Mouse (Mus musculus) T-helper 17 cell (primary cell): Measurements from ENCODE around the gene Igf1.

Experiments
- in situ Hi-C, 2 experiments: fragments of 300-600 bp; cut with MboI, MseI; formaldehyde crosslinking; loops; 1 replicate in 1 of 2; 2 replicates in 1 of 2; pipeline ENCODE4 v1.15.1; 2025; ENCODE audit warnings: high pct_unique_total_duplicates in 2 of 2

Gene Igf1

DNA sequence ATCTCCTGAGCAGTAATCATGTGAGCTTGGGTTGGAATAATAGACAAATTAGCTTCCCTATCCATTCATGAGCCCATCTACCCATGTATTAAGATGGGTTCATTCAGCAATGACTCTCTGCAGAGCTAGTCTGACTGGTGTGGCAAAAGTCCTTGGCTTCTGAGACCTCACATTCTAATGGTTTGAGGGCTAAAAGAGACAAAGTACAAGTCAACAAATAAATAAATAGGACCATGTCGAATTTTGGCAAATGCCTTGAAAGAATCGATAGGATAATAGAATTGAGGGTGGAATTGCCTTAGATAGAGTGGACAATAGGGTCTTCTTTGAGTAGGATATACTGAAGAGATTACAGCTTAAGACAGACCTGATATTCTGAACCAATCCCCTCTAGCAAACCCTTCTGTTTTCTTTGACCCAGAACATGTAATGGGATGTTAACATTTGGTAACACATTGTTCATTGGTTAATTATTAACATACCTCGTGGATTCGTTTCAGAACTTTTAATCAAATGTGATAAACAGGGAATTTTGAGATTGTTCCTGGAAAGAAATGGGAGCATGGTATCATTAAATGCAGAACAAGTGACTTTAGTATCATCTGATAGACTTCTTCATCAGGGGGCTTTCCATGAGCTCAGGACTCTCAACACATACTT, 36.5 kb downstream of the Igf1 start:
- in situ Hi-C loops, result no loop called here

DNA sequence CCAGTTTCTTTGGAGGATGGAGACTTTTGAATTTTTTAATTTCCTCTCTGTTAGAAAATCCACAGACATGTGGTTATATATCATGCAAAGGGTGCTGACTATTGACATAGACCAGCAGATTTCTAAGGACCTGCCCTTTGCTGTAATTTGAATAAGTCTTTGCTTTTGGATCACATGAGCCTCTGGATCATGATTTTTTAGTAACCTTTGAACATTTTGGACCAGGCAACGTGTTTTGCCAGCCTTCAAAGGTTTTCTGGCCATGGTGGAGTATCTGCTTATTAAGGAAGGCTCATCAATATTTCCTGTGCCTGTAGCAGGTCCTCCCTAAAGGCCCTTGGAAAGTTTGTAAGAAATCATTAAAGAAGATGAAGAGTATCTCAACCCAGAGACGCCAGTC, 37.3 kb downstream of the Igf1 start:
- in situ Hi-C loops, result no loop called here

DNA sequence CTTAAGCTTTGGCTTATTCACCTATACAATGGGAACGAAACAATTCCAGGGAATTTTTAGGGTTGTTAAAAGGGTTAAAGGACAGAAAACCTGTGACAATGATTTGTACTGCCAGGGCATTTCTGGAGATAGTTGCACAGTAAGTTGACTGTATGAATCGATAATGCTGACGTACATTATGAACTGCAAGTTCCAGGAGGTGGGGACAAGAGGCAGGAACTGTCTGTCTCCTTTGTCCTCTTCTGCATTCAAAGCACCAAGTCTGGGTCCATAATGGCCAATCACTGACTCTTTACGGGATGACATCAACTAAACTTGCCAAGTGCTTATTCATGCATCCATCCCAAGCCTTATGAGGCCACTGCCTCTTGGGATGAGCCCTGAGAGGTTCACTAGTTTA, 39.3 kb downstream of the Igf1 start:
- in situ Hi-C loops, result no loop called here

DNA sequence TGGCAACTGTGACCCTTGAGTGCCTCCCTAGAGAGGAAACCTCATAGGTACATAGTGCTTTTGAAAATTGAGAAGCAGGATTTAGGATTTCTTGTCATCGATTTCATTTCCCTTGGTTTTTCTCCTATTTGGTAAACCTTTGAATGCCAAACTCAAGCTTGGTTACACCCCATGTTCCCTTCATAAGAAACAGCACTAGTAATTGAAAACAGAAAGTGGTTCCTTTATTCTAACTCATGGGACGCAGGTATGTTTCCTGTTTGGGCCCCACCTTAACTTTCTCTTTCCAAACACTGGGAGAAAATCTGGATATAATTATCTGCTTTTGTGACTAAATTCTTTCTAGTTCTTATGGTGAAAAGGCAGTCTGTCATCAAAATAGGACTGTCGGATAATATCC, 40.8 kb downstream of the Igf1 start:
- in situ Hi-C loops, result no loop called here

DNA sequence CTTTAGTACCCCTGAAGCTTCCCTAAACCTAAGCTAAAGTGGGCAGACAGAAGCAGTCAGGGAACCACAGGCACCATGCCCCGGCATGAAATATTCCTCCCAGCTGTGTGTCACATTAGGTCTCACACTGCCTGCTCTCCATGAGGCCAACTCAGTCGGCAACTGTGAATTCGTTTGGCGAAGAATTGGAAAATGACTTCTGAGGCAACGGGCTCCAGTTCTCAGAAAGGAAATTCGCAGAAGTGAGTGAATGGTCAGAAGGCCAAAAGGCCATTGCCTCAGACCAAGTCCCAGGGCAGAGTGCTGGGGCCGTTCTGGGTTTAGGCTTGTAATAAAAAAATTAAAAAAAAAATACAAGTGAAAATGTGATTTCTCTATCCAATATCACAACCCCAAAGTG, 43.9 kb downstream of the Igf1 start:
- in situ Hi-C loops, result no loop called here

DNA sequence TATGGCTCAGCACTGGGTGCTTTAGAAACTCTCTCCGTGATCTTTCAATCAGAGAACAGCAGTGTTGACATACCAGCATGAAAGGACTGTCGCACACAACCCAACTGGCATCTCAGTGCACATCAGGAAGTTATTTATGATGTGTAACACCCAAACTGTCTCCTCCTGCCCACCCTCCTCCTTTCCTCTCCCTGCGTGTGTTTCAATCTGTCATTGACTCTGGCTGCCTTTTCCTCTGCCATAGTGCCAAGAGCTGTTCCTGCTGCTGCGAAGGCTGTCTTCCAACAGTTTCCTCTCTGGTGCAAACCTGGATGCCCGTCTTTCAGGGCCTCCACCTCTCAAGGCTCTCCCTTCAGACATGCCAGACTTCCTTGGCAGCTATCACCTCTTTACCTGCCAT, 46.3 kb downstream of the Igf1 start:
- in situ Hi-C loops, result no loop called here

DNA sequence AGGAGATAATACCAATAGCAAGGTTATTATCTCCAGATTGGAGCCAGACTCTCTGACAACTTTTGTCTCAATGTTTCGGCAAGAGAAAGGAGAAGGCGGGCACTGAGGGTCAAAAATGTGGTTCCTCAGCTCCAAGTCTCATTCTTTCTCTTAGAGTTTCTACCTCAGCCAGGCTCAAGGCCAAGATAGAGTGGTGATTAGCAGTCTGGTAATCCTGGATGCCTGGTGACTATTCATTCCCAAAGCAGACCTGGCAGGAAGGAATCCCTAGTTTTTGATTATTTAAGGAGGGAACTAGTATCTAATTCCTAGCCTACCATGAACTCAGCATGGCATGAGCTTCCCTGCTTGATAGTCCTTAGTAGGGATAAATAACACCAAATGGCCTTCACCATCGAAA, 47.0 kb downstream of the Igf1 start:
- in situ Hi-C loops, result no loop called here

DNA sequence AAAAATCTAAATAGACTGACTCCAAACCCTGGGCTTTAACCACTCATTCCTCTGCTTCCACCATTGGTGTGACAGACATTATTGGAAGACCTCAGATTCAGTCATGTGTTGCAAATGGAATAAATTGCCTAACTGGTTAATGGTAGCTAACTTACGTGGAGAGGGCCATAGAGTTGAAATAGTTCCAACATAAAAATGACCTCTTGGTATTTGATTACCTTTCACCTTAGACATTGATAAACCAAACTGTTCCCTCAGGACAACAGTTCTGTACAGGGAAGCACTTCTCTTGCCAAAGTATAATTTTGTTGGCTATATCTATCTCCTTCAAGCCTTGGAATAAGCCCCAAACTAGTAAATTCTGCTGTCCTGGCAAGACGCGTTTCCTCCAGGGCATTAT, 48.1 kb downstream of the Igf1 start:
- in situ Hi-C loops, result no loop called here

DNA sequence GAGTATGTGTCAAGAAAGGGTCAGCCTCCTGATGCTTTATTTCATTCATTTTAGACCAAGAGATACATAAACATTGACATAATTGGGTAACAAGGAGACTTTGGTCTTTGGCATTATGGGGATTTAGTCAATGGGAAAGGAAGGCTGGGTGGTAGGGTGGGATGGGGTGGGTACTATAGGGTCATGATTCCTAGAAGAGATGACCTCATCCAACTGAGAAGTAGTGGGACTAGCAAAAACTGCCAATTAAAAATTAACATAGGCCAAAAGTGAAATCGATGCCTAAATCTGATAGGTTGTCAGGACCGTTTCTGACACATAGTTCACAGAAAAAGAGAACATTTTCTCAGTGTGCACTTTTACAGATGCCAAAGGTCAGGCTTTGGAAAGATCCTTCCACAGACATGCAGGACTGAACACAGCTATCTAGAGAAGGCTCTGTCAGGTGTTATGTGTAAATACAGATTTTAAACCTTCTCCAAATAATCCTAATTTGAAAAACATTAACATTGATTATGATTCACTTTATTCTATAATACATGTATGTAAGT, 48.8 kb downstream of the Igf1 start:
- in situ Hi-C loops, result no loop called here

DNA sequence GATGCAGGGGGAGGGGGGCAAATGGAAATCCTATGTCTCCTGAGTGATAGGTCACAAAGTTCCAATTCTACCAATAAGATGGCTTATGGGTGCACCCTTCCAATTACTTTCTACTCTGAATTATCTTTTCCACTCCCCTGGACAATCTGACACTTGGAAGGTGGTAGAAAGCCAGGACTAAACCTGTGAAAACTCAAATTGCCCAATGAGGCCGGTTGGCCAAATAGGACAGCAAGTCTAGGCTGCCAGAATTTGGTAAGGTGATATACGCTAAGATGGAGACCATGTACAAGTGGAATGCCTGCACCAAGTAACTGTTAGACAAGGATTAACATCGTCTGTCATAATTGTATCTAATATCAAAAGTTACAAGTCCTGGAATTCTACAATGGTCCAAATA, 55.8 kb downstream of the Igf1 start:
- in situ Hi-C loops, result no loop called here

DNA sequence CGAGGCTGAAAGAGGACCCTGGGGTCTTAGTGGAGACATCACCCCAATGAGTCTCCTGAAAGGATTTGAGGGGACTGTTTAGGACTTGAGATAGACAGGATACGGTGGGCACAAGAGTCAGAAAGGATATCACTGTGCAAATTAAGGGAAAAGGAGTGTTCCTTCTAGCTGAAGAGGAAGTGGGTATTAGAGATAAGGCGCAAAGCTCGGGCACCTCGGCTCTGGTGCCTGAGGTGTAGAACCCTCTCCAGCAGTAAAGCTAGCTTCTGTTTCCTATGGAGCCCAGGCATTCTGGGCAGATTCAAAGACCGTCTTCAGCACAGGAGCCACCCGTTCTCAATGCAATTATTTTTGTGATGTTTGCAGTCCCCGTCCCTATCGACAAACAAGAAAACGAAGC, 56.9 kb downstream of the Igf1 start:
- in situ Hi-C loops, result no loop called here

DNA sequence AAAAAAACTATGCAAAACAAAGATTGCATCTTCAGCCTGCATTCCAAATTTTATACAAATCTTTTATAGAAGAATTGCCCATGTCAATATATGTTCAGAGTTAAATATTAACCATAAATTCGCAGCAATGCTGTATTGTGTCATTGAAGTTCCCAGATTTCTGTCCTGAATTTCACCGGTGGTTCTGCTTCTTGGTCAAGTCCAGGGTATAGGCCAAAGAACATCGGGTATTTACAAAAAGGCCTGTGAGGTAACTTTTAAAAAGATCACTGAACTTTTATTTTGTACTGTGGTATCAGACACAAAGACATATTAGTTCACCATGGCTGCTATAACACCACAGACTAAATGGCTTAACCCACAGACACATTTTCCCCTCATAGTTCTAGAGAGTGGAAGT, 57.7 kb downstream of the Igf1 start:
- in situ Hi-C loops, result no loop called here

DNA sequence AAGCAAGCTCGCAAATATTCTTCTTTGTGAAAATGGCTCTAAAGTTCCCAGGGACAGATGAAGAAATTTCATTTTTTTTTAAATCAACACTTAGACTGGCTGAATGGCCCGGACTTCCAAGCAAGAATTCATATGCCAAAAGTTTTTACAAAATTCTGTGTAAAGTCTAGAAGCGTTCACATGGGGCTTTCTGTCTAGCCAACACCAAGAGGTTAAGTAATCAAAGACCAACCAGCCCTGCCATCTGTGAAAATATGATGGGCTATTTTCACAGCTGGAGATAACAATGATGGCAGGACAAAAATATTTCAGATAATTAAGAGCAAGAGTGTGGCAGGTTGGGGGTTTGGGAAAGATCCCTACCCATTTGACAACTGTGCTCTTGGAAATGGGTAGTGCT, 64.2 kb downstream of the Igf1 start:
- in situ Hi-C loops, result no loop called here

DNA sequence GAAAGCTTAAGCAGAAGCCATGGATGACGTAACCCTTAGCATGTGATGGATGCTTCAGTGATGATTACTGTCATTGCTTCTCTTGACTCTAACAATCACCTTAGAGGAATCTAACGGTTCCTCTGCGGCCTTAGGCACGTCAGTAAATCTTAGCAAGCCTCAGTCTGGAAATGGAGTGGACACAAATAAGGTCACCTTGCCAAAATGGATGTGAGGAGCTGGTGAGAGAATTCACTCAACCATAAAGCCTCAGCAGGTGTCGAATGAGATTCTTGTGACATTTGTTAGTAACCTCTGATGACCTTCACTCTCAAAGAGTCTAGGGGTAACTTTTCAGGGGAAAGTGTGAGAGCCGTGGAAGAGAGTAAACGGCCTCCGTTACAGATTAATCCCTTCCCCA, 68.5 kb downstream of the Igf1 start:
- in situ Hi-C loops, result no loop called here

DNA sequence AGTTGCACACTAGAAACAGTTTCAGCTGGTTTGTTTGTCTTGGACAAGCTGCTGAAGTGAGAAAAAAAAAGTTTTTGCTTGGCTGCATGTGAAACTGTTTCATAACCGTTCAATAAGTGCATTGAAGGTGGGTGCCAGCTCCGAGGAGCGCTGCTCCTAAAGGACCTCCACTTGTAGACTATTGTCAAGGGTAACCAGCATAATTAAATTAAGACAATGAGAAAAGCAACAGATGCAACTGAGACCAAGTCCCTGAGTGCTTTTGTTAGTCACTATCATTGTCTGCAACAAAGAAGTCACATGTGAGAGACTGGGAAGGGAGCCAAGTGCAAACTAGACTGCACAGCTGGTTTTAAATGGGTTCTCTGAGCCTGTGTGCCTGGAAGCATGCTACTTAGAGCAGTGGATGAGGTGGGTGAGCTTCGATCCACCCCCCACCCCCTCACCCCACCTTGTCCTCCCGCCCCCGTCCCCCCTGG, 69.1 kb downstream of the Igf1 start:
- in situ Hi-C loops, result no loop called here

DNA sequence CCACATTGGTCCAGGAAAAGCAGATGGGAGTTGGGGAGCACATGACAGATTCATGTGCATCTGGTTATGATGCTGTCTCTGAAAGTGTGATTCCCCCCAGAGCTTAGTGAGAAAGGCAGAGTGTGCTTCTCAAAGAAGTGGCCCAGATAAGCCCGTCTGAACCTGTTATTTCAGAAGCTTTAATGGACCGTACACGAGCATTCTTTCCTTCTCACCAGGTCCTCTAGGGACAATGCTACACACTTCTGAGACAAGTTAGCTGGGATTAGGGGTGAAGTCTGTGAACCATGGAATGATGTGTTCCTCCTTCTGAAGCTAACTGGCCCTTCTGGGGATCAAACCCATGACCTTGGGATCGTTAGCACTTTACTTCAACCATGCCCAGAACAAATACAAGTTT, 90.1 kb downstream of the Igf1 start:
- in situ Hi-C loops, result no loop called here

DNA sequence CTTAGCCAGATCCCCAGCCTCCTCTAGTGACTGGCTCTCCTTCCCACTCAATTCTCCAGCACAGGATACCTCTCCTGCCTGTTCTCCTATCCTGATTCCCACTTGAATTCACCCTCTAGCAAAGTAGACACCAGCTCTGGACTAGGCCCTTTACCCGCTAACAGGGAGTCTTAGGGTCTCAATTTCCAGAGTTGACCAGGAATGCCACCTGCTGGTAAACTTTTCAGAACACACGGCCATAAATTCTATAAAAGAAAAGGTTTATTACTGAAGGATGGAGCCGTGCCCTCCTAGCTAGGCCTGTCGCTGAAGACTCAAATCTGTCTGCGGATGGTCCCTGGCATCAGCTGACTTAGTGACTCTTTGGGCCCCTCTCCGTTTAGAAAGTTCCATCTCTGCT, 113.5 kb downstream of the Igf1 start:
- in situ Hi-C loops, result no loop called here

DNA sequence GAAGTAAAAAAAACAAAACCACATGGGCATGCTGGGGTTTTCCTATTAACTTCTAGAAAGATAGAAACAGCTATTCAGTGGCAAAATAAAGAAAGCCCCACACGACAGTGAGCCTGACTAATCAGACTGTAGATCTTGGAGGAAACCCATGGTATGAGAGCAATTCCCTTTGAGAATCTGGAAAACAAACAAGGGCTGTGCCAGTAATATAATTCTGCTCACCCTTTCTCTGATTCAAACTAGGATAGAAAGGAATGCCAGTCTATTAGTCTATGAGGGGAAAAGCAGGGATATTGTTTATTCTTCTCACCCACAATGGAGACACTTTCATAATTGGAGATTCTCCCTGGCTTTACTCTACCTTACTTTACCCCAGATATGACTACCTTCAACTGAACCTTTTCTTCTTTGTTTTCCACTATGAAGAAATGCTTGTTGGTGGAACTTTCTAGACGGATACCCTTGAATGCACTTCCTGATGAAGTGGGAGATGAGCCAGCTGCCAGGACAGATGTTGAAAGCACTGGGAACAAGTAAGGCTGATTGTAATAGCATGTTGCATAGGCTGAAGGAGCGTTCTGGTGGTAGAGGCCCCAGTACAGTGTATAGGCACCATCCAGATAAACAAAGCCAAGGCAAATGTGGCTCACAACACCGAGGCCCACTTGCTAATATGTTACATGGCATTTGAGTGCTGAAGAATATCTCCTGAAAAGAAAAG, 116.0 kb downstream of the Igf1 start:
- in situ Hi-C loops, result no loop called here

DNA sequence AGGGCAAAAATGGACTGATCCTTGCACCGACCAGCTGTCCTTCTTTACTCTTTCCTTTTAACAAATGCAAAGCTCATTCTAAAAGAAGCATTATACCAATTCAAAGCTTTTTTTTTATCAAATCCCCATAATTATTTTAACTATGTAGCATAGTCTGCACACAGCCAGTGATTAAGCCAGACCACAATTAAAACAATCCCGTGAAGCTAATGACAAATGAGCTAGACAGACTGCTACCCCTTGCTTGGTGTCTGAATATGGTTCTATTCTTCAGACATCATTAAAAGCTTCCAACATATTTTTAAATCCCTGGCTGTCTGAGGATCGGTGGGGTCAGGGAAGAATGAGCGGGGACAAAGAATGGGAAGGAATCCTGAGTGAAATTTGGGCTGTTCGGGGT, 127.3 kb downstream of the Igf1 start:
- in situ Hi-C loops, result loop anchor here in 1 of 2 experiments (10.0 kb wide), 1 partner anchor 679 kb away; no protein-coding TSS in a partner anchor

DNA sequence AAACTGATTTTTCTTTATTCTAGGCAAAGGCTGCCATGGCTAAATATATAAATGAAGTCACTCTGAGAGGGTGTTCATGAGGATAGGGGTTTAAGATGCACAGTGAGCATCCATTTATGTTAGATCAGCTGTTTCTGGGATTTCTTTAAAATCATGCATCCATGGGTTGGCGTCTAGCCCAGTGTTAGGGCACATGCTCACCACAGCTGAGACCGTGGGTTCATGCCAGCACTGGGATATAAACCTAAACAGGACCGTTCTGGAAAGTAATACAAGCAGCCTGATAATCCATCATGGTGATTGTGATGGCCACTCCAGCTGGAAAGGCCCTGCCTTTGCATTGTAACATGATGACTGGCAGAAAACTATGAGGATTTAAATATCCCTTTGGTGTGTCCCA, 128.1 kb downstream of the Igf1 start:
- in situ Hi-C loops, result loop anchor here in 1 of 2 experiments (10.0 kb wide), 1 partner anchor 679 kb away; no protein-coding TSS in a partner anchor
